Mouse (Mus musculus) olfactory bulb, adult 2 months (tissue): ENCODE measurements around the gene CK137956. TPM values are rescaled to one million over a fixed set of nuclear protein-coding genes. Genes with fewer than 3 reads are reported as not detected.

ENCODE experiments used
- H3K27ac ChIP-seq: fragments of 200-500 bp; 2 replicates; pipeline ENCODE4 v1.5.1; 2012; ENCODE audit warnings: low read depth, low read length; ENCODE audit not compliant: insufficient read depth
- H3K4me1 ChIP-seq: fragments of 200-500 bp; 2 replicates; pipeline ENCODE4 v1.6.1; 2012; ENCODE audit warnings: low read length; ENCODE audit not compliant: control insufficient read depth, insufficient read depth
- H3K4me3 ChIP-seq: fragments of 200-500 bp; 2 replicates; pipeline ENCODE4 v1.5.1; 2012; ENCODE audit warnings: mild to moderate bottlenecking, low read depth, low read length, moderate library complexity; ENCODE audit not compliant: insufficient read depth
- CTCF ChIP-seq: fragments of 200-500 bp; IDR thresholded peaks from 2 replicates; pipeline ENCODE4 v1.5.1; 2012; ENCODE audit warnings: low read depth, mild to moderate bottlenecking, low read length, moderate library complexity; ENCODE audit not compliant: insufficient read depth
- POLR2A ChIP-seq: fragments of 200-500 bp; IDR thresholded peaks from 2 replicates; pipeline ENCODE4 v1.6.1; 2012; ENCODE audit warnings: mild to moderate bottlenecking, low read depth, low read length, moderate library complexity; ENCODE audit not compliant: insufficient read depth
- WGBS: fragments of 180-500 bp; shearing (Covaris S2); methylation state at CpG from one replicate; pipeline ENCODE4 v1.1.7; 2018; 5-methylcytosine and 5-hydroxymethylcytosine counted together
- polyA plus RNA-seq: library from polyadenylated mRNA; stranded (reverse); fragments of >200 nt; gene quantifications from 2 replicates; pipeline ENCODE4 v1.2.4, GENCODE M21; 2012; ENCODE audit warnings: low replicate concordance; ENCODE audit not compliant: missing spikeins, insufficient read depth, insufficient read length

CK137956 gene
- polyA plus RNA-seq, 1 experiment: not detected

DNA sequence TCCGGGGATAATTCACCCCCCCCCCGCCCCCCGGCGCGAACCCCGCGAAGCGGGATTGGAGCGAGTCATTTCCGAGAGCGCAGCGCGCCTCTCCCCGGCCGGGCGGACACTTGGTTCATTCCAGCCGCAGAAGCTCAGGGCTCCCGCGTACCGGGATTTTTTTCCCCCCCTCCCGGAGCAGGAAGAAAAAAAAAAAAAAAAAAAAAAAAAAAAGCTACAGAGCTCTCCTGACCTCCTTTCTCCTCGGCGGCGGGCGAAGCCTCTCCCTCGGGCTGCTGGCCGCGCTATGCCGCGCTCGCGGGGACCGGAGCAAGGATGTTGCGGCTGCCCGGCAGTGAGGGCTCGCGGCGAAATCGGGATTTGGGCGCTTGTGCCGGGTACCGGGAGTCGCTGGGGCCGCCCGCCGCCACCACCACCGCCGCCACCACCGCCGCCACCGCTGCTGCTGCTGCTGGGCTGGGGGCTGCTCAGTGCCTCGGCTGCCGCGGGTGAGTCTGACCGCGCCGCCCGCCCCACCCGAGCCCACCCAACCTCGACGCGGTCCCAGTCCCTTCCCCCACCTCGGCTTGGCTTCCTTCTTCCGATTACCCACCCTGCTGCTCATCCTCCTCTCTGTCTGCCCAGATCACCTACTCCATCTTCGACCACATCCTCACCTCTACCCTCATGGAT is 17.2 kb upstream of the CK137956 start, which contains the start of gene Csmd2:
TSS of gene Csmd2 (plus strand) at position 74 of the 672 bp plus-strand sequence.
- no peak within 1 kb of the TSS for H3K27ac ChIP-seq
- under 1% methylated on average over 63 of the region's 65 CpGs for WGBS

DNA sequence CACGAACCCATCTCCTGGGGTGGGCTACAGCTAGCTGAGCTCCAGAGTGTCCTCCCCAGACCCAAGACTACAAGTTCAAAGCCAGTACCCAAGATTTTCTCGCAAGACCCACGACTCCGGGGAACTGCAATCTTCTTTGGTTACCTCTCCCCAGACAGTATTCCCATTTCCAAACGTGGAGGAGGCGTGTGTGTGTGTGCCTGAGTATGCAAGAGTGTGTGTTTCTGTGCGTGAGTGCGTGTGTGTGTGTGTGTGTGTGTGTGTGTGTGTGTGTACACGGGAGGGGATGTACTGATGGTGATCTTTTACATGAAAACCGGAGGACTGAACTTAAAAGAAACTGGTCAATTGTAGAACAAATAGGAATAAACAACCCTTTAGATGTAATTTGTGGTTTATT is 16.5 kb upstream of the CK137956 start:
- Histone ChIP-seq H3K4me3 (peak overlapping the region; percentile 62; the same call in 1 of the 2 replicates), H3K4me1 (peaks cover 19% of the 10 kb centered on the region), H3K27ac (no peak overlapping the region)
- TF ChIP-seq CTCF (no peak), POLR2A (no peak)
- WGBS: 4% methylated on average over 10 of the region's 10 CpGs

More for the DNA sequence above, 17.2 kb upstream of the CK137956 start, which contains the start of gene Csmd2:
- no peak for TF ChIP-seq CTCF
- Histone ChIP-seq H3K4me3 (peak within 1 kb of the TSS; percentile 62), H3K4me1 (peaks cover 19% of the 10 kb centered on the region)

DNA sequence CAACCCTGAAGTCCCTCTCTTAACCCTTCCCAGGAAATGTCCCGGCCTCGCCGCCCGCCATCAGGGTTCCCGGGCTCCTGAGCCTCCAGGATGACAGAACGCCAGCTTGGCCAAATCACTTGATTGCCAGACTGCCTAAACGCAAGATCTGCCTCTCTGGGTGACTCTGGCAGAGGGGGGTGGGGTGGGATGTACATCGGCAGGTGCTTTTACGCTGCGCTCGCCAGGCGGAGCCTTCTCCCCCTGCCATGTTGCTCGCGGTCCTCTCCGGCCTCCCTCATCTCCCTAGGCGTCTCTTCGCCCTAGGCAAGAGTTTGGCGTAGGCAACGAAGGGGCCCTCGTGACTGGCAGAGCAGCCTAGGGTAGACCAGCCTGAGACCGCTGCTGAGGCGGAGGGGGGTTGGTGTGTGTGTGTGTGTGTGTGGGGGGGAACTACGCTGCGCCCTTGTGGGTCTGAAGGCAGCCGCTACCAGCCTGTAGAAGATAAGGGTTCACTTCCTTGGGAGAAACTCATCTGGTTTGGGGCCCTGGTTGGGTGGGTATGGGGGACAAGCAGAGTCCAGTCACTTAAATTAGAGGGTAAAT is 15.8 kb upstream of the CK137956 start:
- Histone ChIP-seq H3K4me3 (peak overlapping the region; percentile 1; the same call in 1 of the 2 replicates), H3K27ac (no peak overlapping the region), H3K4me1 (peaks cover 19% of the 10 kb centered on the region)
- TF ChIP-seq CTCF (no peak), POLR2A (no peak)
- 23% methylated on average over 25 of the region's 25 CpGs for WGBS

DNA sequence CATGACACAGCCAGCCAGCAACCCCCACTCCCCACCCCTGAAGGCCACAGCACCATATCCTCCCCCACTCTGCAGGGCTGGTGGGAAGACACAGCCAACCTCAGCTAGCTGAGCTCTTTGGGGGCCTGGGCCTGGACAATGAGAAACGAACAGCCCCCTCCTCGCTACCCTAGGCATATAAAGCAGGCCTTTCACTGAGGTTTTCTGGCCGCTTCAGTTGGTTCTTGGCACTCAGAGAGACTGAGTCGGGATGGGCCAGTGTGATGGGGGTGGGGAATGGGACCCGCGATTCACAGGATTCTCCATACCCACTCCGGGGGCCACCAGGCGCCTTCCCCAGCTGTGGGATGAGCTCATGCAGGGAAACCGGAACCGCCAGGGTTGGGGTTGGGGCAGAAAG is 15.1 kb upstream of the CK137956 start:
- Histone ChIP-seq H3K4me3 (no peak overlapping the region), H3K4me1 (peaks cover 19% of the 10 kb centered on the region), H3K27ac (0 out of 2 replicates have a peak overlapping the region, but pooled peaks have one; percentile 17)
- TF ChIP-seq CTCF: no peak
- TF ChIP-seq POLR2A: no peak
- 49% methylated on average over 10 of the region's 10 CpGs for WGBS

DNA sequence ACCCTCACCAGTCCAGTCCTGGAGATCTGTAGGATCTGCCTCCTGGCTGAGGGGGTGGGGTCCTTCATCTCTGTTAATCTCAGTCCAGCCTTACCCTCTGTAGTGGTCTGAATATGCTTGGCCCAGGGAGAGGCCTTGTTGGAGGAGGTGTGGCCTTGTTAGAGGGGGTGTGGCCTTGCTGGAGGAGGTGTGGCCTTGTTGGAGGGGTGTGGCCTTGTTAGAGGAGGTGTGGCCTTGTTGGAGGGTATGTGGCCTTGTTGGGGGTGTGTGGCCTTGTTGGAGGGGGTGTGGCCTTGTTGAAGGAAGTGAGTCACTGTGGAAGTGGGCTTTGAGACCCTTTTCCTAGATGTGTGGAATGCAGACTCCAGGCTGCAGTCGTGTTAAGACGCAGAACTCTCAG is 13.7 kb upstream of the CK137956 start:
- peaks cover 13% of the 10 kb centered on the region for H3K4me1 ChIP-seq
- H3K27ac ChIP-seq: no peak overlapping the region
- 95% methylated on average over 2 of the region's 2 CpGs for WGBS
- TF ChIP-seq CTCF: no peak
- TF ChIP-seq POLR2A: no peak
- no peak overlapping the region for H3K4me3 ChIP-seq

DNA sequence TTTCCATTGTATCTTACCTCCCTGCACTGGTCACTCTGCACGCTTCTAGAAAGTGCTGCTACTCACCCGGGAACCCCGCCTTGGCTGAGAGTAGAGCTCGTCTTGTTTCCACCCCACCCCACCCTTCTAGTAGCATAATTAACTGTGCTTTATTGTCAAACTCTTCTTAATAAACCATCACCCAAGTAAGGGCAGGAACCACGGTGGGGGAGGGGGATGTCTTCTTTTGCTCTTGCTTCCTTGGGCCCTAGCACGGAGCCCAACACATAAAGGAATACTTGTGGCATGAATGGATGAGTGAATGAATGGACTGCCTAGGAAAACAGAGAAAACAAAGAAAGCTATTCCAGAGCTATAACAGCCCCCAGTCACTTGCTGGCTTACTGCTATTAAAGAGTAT is 10.4 kb upstream of the CK137956 start:
- TF ChIP-seq CTCF (no peak), POLR2A (no peak)
- WGBS: 70% methylated on average over 6 of the region's 6 CpGs
- Histone ChIP-seq H3K4me3 (no peak overlapping the region), H3K4me1 (no peaks in the 10 kb centered on the region; the same call in 1 of the 2 replicates), H3K27ac (no peak overlapping the region)

DNA sequence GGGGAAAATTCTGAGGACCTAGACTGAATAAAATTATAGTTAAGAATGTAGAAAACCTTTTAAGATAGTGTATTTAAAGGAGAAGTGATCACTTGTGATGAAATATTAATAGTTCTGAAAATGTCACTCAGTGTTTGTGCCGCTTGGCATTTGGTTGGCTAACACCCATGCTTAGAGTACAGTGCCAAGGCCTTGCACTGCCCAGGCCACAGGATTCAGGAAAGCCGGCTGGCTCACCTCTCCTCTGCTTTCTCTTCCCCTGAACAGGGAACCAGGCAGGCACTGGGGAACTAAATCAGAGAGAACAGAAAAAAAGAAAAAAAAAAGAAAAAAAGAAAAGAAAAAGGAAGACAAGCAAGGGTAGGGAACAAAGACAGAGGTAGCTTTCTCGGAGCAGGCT is 2.2 kb upstream of the CK137956 start:
- Histone ChIP-seq H3K4me1 (peaks cover 28% of the 10 kb centered on the region), H3K27ac (no peak overlapping the region), H3K4me3 (no peak overlapping the region)
- TF ChIP-seq POLR2A (no peak), CTCF (no peak)
- WGBS: 93% methylated on average over 3 of the region's 3 CpGs

DNA sequence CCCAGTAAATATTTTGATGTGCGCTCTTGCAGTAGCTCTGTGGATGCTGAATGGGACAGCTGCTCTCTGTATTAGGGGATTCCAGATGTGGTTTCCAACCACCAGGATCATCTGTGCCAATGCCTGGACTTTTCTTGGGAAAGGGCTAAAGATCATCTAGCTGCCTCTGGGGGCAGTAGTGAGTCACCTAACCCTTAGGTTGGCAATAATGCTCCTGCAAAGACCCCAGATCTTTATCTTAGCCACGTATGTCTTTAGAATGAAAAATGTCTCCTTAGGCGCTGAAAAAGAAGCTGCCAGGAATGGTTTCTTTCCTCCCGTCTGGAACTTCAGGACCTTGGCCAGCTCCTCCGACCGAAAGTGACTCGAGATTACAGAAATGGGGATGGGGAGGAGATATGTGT is 731 bp downstream of the CK137956 start:
- TF ChIP-seq POLR2A: no peak
- no peak for TF ChIP-seq CTCF
- Histone ChIP-seq H3K27ac (no peak overlapping the region), H3K4me1 (peaks cover 28% of the 10 kb centered on the region), H3K4me3 (no peak overlapping the region)
- WGBS: 15% methylated on average over 7 of the region's 7 CpGs

DNA sequence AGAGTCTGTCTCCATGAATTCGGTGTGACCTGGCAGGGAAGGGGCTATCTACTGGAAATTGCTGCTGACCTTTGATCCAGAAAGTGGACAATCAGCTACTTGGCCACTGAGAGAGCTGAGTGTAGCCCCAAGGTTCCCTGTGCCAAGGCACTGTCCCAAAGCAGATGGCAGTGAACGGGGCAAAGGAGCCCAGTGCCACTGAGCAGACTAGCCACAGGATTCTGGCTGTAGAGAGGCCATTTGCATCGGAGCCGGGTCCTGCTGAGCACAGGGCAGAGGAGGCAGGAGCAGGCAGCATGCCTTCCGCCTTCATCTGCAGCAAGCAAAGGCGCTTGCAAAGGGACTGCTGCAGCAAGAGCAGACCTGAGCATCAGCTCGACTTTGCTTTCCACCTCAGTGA is 1.6 kb downstream of the CK137956 start:
- no peak for TF ChIP-seq CTCF
- TF ChIP-seq POLR2A: no peak
- 18% methylated on average over 7 of the region's 7 CpGs for WGBS
- H3K4me1 ChIP-seq: peaks cover 28% of the 10 kb centered on the region
- H3K27ac ChIP-seq: no peak overlapping the region
- H3K4me3 ChIP-seq: no peak overlapping the region
